Mouse (Mus musculus) myocyte (in vitro differentiated cells): ENCODE measurements around the gene Cct4. TPM values are rescaled to one million over a fixed set of nuclear protein-coding genes. Genes with fewer than 3 reads are reported as not detected.

Experiments used
- H3K27me3 ChIP-seq: one replicate; pipeline ENCODE4 v1.6.1; 2011; ENCODE audit not compliant: control insufficient read depth, insufficient read depth, insufficient read length
- H3K36me3 ChIP-seq: one replicate; pipeline ENCODE4 v1.6.1; 2011; ENCODE audit not compliant: control insufficient read depth, insufficient read depth
- H3K4me2 ChIP-seq: one replicate; pipeline ENCODE4 v1.6.1; 2011; ENCODE audit warnings: low read depth, control low read depth
- H3K4me3 ChIP-seq: one replicate; pipeline ENCODE4 v1.5.1; 2011; ENCODE audit warnings: mild to moderate bottlenecking, control low read depth, moderate library complexity
- H3K79me2 ChIP-seq: one replicate; pipeline ENCODE4 v1.6.1; 2011; ENCODE audit not compliant: control insufficient read depth, insufficient read depth
- H3ac ChIP-seq: one replicate; pipeline ENCODE4 v1.6.1; 2011; ENCODE audit not compliant: control insufficient read depth, insufficient read length
- CEBPB ChIP-seq: IDR thresholded peaks from 2 replicates; pipeline ENCODE4 v1.6.1; 2011; ENCODE audit warnings: mild to moderate bottlenecking, moderate library complexity; ENCODE audit not compliant: poor library complexity, insufficient read depth, severe bottlenecking
- E2F4 ChIP-seq: IDR thresholded peaks from one replicate; pipeline ENCODE4 v1.6.1; 2011; ENCODE audit warnings: mild to moderate bottlenecking, control low read depth, moderate library complexity; ENCODE audit not compliant: insufficient read depth
- MAX ChIP-seq: IDR thresholded peaks from one replicate; pipeline ENCODE4 v1.6.1; 2011; ENCODE audit warnings: low read depth, mild to moderate bottlenecking, control low read depth
- MYOD1 ChIP-seq, 3 experiments: IDR thresholded peaks; one replicate each; pipeline ENCODE4 v1.6.1; 2011; ENCODE audit warnings: control low read depth in 2 of 3, low read depth in 2 of 3, mild to moderate bottlenecking in 2 of 3, moderate library complexity in 1 of 3; ENCODE audit not compliant: insufficient read length in 2 of 3, control insufficient read depth in 1 of 3
- MYOG ChIP-seq, 3 experiments: IDR thresholded peaks; one replicate each; pipeline ENCODE4 v1.6.1; 2011; ENCODE audit warnings: control low read depth in 2 of 3, low read depth in 2 of 3, mild to moderate bottlenecking in 2 of 3; ENCODE audit not compliant: insufficient read length in 2 of 3, control insufficient read depth in 1 of 3, insufficient read depth in 1 of 3
- POLR2A ChIP-seq: IDR thresholded peaks from one replicate; pipeline ENCODE4 v1.6.1; 2011; ENCODE audit warnings: low read depth, mild to moderate bottlenecking, control low read depth, moderate library complexity; ENCODE audit not compliant: insufficient read length
- POLR2AphosphoS2 ChIP-seq: IDR thresholded peaks from one replicate; pipeline ENCODE4 v1.6.1; 2011; ENCODE audit warnings: low read depth, control low read depth; ENCODE audit not compliant: insufficient read length
- REST ChIP-seq: IDR thresholded peaks from one replicate; pipeline ENCODE4 v1.6.1; 2011; ENCODE audit warnings: mild to moderate bottlenecking, control low read depth, moderate library complexity; ENCODE audit not compliant: insufficient read depth, insufficient read length
- SRF ChIP-seq: IDR thresholded peaks from one replicate; pipeline ENCODE4 v1.6.1; 2011; ENCODE audit warnings: low read depth; ENCODE audit not compliant: control insufficient read depth, insufficient read length
- TCF12 ChIP-seq: IDR thresholded peaks from one replicate; pipeline ENCODE4 v1.6.1; 2011; ENCODE audit warnings: mild to moderate bottlenecking, control low read depth; ENCODE audit not compliant: poor library complexity, insufficient read depth, severe bottlenecking
- TCF3 ChIP-seq: IDR thresholded peaks from one replicate; pipeline ENCODE4 v1.6.1; 2011; ENCODE audit warnings: low read depth, control low read depth; ENCODE audit not compliant: insufficient read length
- USF1 ChIP-seq: IDR thresholded peaks from one replicate; pipeline ENCODE4 v1.6.1; 2011; ENCODE audit warnings: low read depth, mild to moderate bottlenecking, control low read depth, moderate library complexity
- polyA plus RNA-seq: library from polyadenylated mRNA; unstranded; fragments of >200 nt; fragmentation: generic; extraction: Trizol; gene quantifications from one replicate; pipeline ENCODE4 v1.2.1, GENCODE M21; 2012; ENCODE audit warnings: missing spikeins

Gene Cct4
- polyA plus RNA-seq, 1 experiment: 187 TPM

GRCm38 (mm10) chr11:23047663-23048582 is 57.6 kb downstream of the Cct4 start:
- Histone ChIP-seq H3ac (no peak overlapping the region), H3K36me3 (no peaks in the 10 kb centered on the region), H3K27me3 (peaks cover 15% of the 10 kb centered on the region), H3K4me2 (no peak overlapping the region), H3K4me3 (no peak overlapping the region), H3K79me2 (no peaks in the 10 kb centered on the region)
- TF ChIP-seq TCF12 (no peak), USF1 (no peak), MYOG (IDR thresholded peaks at IDR 0.05; ENCODE audit: control insufficient read depth in 1 of 3, insufficient read depth in 1 of 3, insufficient read length in 2 of 3, low read depth in 2 of 3) (no peak), MAX (no peak), E2F4 (no peak), POLR2A (no peak), SRF (no peak), TCF3 (no peak)

- Histone ChIP-seq H3K36me3 (no peaks in the 10 kb centered on the region), H3K4me2 (no peak overlapping the region), H3ac (no peak overlapping the region), H3K27me3 (peaks cover 15% of the 10 kb centered on the region), H3K4me3 (no peak overlapping the region), H3K79me2 (no peaks in the 10 kb centered on the region)
- TF ChIP-seq REST (no peak), MAX (no peak), TCF3 (no peak), POLR2AphosphoS2 (no peak), MYOD1 (IDR thresholded peaks at IDR 0.05; ENCODE audit: control insufficient read depth in 1 of 3, insufficient read length in 2 of 3, low read depth in 2 of 3) (no peak), USF1 (no peak), SRF (no peak), MYOG (IDR thresholded peaks at IDR 0.05; ENCODE audit: control insufficient read depth in 1 of 3, insufficient read depth in 1 of 3, insufficient read length in 2 of 3, low read depth in 2 of 3) (no peak), TCF12 (no peak), POLR2A (no peak), CEBPB (no peak)
Measured at GRCm38 (mm10) chr11:23049642-23050041, 59.3 kb downstream of the Cct4 start.

- TF ChIP-seq MYOG (IDR thresholded peaks at IDR 0.05; ENCODE audit: control insufficient read depth in 1 of 3, insufficient read depth in 1 of 3, insufficient read length in 2 of 3, low read depth in 2 of 3): no peak
- TF ChIP-seq POLR2A: no peak
- no peak for TF ChIP-seq POLR2AphosphoS2
- no peak for TF ChIP-seq TCF12
- no peak for TF ChIP-seq CEBPB
- no peak for TF ChIP-seq TCF3
- no peak for TF ChIP-seq MYOD1 (IDR thresholded peaks at IDR 0.05; ENCODE audit: control insufficient read depth in 1 of 3, insufficient read length in 2 of 3, low read depth in 2 of 3)
- no peak for TF ChIP-seq SRF
- TF ChIP-seq REST: no peak
- no peak for TF ChIP-seq USF1
- TF ChIP-seq E2F4: no peak
- no peak for TF ChIP-seq MAX
- H3ac ChIP-seq: no peak overlapping the region
- H3K36me3 ChIP-seq: no peaks in the 10 kb centered on the region
- H3K79me2 ChIP-seq: no peaks in the 10 kb centered on the region
- peaks cover 22% of the 10 kb centered on the region for H3K27me3 ChIP-seq
- H3K4me2 ChIP-seq: no peak overlapping the region
- no peak overlapping the region for H3K4me3 ChIP-seq
Measured at GRCm38 (mm10) chr11:23052353-23052752, 62.0 kb downstream of the Cct4 start.

Other genes with a start within 250 kb of the Cct4 start
- 13.1 TPM for gene B3gnt2, start 129.6 kb upstream of the Cct4 start, polyA plus RNA-seq
- 5.6 TPM for gene Zrsr1, start 18.5 kb upstream of the Cct4 start, polyA plus RNA-seq
- 1.9 TPM for gene Gm28048, start 8.4 kb upstream of the Cct4 start, polyA plus RNA-seq
- gene Commd1, start 8.1 kb upstream of the Cct4 start, polyA plus RNA-seq: 174 TPM
- 0.77 TPM for gene Fam161a, start 17.0 kb downstream of the Cct4 start, polyA plus RNA-seq